In genomic region chr3:84278809-84279208, GRCm38 (mm10) we compare ENCODE assay signal across 28 mouse cellular contexts.
"Had no signal": no experiment of that assay in that cellular context is flagged by ENCODE, and none has a peak within 500 bp of the region (broad histone marks: within the 10 kb centered on the region; RNA-seq: fewer than 3 reads in every experiment).

No protein-coding gene starts in this region.

- H3K4me2 ChIP-seq: heart, embryonic 11.5 days; heart, embryonic 13.5 days; heart, embryonic 15.5 days; hindbrain, embryonic 13.5 days; hindbrain, embryonic 15.5 days; kidney, embryonic 15.5 days; limb, embryonic 13.5 days; limb, embryonic 15.5 days; liver, embryonic 11.5 days had no signal

- H3K4me3 ChIP-seq: gastrocnemius, adult 2 months; heart, adult 2 months; heart, embryonic 13.5 days; heart, embryonic 15.5 days; hindbrain, embryonic 13.5 days; hindbrain, embryonic 15.5 days; kidney, embryonic 15.5 days; limb, embryonic 13.5 days; limb, embryonic 15.5 days had no signal

- DNase-seq: gastrocnemius, adult 2 months; gastrocnemius, postnatal 10 days; gastrocnemius, postnatal 25 days; heart, adult 11 months; heart, adult 2 months; heart, postnatal 14 days; heart, postnatal 36 days; kidney, adult 11 months; kidney, adult 2 months; kidney, adult 9 months; kidney, postnatal 14 days; kidney, postnatal 36 days; layer of hippocampus, adult 9-11 months; layer of hippocampus, postnatal 36 days; left cerebral cortex, postnatal 4 days had no signal

- H3K27ac ChIP-seq: gastrocnemius, adult 2 months; heart, adult 2 months; heart, embryonic 13.5 days; heart, embryonic 15.5 days; hindbrain, embryonic 13.5 days; hindbrain, embryonic 15.5 days; hindbrain, postnatal 0 days; kidney, embryonic 15.5 days; kidney, postnatal 0 days; limb, embryonic 13.5 days; limb, embryonic 15.5 days; liver, embryonic 14.5 days had no signal

- H3K9ac ChIP-seq: heart, embryonic 13.5 days; heart, embryonic 15.5 days; hindbrain, embryonic 13.5 days; hindbrain, embryonic 15.5 days; kidney, embryonic 15.5 days; limb, embryonic 13.5 days; limb, embryonic 15.5 days; liver, embryonic 14.5 days had no signal

- H3K9me3 ChIP-seq: heart, embryonic 13.5 days; heart, embryonic 15.5 days; hindbrain, embryonic 13.5 days; hindbrain, embryonic 15.5 days; kidney, embryonic 15.5 days; limb, embryonic 13.5 days; limb, embryonic 15.5 days had no signal

- H3K36me3 ChIP-seq: heart, embryonic 13.5 days; heart, embryonic 15.5 days; hindbrain, embryonic 13.5 days; hindbrain, embryonic 15.5 days; kidney, embryonic 15.5 days; limb, embryonic 13.5 days; limb, embryonic 15.5 days had no signal

- ATAC-seq: hindbrain, postnatal 0 days; intestine, embryonic 16.5 days had no signal

- H3K27me3 ChIP-seq: heart, embryonic 15.5 days; hindbrain, embryonic 13.5 days; hindbrain, embryonic 15.5 days; kidney, embryonic 15.5 days had no signal
